ENCODE assay signal across 23 mouse cellular contexts in genomic region chr12:32689361-32689760, GRCm38 (mm10).
DNase-seq lines count a peak whose midpoint lies in the region; ATAC-seq and TF ChIP-seq lines count a peak whose summit lies in the region.
"Had no signal": no experiment of that assay in that cellular context is flagged by ENCODE, and none has a peak within 500 bp of the region (broad histone marks: within the 10 kb centered on the region; RNA-seq: fewer than 3 reads in every experiment).

No protein-coding gene starts in this region.

- no peaks in the 10 kb centered on the region for H3K9me3 ChIP-seq in liver, postnatal 0 days (ENCODE audit: low read length)
- H3K9me3 ChIP-seq: embryonic facial prominence, embryonic 15.5 days; heart, embryonic 13.5 days; intestine, embryonic 15.5 days; liver, embryonic 15.5 days; midbrain, embryonic 12.5 days; neural tube, embryonic 13.5 days had no signal

- H3K79me2 ChIP-seq in liver, adult 2 months (ENCODE audit: control insufficient read depth, insufficient read depth, low read length), result no peaks in the 10 kb centered on the region

- ATAC-seq in liver, postnatal 0 days, result no peak
- ATAC-seq: CD4-positive, CD25-positive, alpha-beta regulatory T cell, adult 4 months; intestine, embryonic 15.5 days; Patski had no signal

- H3K9ac ChIP-seq in liver, adult 2 months (ENCODE audit: low read depth, low read length), result no peak overlapping the region
- H3K9ac ChIP-seq in liver, postnatal 0 days (replicated peaks), result no peak overlapping the region
- H3K9ac ChIP-seq: embryonic facial prominence, embryonic 15.5 days; heart, embryonic 13.5 days; hindbrain, embryonic 14.5 days; intestine, embryonic 15.5 days; liver, embryonic 15.5 days; midbrain, embryonic 12.5 days; neural tube, embryonic 13.5 days had no signal

- peak overlapping the region; percentile 46; the same call in 1 of the 2 replicates for H3K27ac ChIP-seq in liver, adult 2 months (replicated peaks; ENCODE audit: insufficient read depth, low read depth, low read length)
- no peak overlapping the region for H3K27ac ChIP-seq in liver, postnatal 0 days (ENCODE audit: low read depth)
- H3K27ac ChIP-seq: embryonic facial prominence, embryonic 15.5 days; gastrocnemius, adult 2 months; heart, embryonic 13.5 days; hindbrain, embryonic 14.5 days; intestine, embryonic 15.5 days; liver, embryonic 15.5 days; midbrain, embryonic 12.5 days; neural tube, embryonic 13.5 days had no signal

- no peak for TF ChIP-seq POLR2A in liver, adult 2 months (IDR thresholded peaks at IDR 0.05; ENCODE audit: extremely low read depth, insufficient read depth, low read length)

- H3K4me3 ChIP-seq in liver, adult 2 months (ENCODE audit: insufficient read depth, low read depth, low read length), result no peak overlapping the region
- no peak overlapping the region for H3K4me3 ChIP-seq in liver, postnatal 0 days (ENCODE audit: low read depth, low read length)
- H3K4me3 ChIP-seq: embryonic facial prominence, embryonic 15.5 days; gastrocnemius, adult 2 months; heart, embryonic 13.5 days; intestine, embryonic 15.5 days; liver, embryonic 15.5 days; midbrain, embryonic 12.5 days; neural tube, embryonic 13.5 days had no signal

- no peak for TF ChIP-seq CTCF in liver, adult 2 months (IDR thresholded peaks at IDR 0.05; ENCODE audit: low read depth, low read length)
- TF ChIP-seq CTCF in liver, postnatal 0 days (IDR thresholded peaks at IDR 0.05; ENCODE audit: low read depth), result no peak

- no peaks in the 10 kb centered on the region for H3K27me3 ChIP-seq in liver, adult 2 months (ENCODE audit: control insufficient read depth, insufficient read depth, low read length)
- no peaks in the 10 kb centered on the region for H3K27me3 ChIP-seq in liver, postnatal 0 days (ENCODE audit: insufficient read depth, low read length)
- H3K27me3 ChIP-seq: embryonic facial prominence, embryonic 15.5 days; heart, embryonic 13.5 days; intestine, embryonic 15.5 days; liver, embryonic 15.5 days; midbrain, embryonic 12.5 days; neural tube, embryonic 13.5 days; Patski had no signal

- peak; percentile 75 for DNase-seq in adrenal gland, adult 2 months
- no peak for DNase-seq in adrenal gland, postnatal 4 days (ENCODE audit: low spot score in 2 of 2)
- peak; percentile 24 for DNase-seq in liver, adult 2 months (ENCODE audit: extremely low read depth, low read depth, low spot score)
- DNase-seq in liver, postnatal 0 days, result no peak
- DNase-seq in adrenal gland, postnatal 14 days, result peak; percentile 61
- peak; percentile 63 to 72 for DNase-seq in kidney, postnatal 25 days
- no peak for DNase-seq in spleen, adult 12 weeks (ENCODE audit: low spot score)
- DNase-seq: cerebellum, adult 11-12 months; cerebellum, postnatal 36 days; gastrocnemius, adult 2 months; heart, adult 18-20 months; heart, postnatal 36 days; right cerebral cortex, adult 18-20 months; thymus, postnatal 25 days had no signal

- H3K4me2 ChIP-seq in liver, postnatal 0 days (ENCODE audit: low read depth, low read length), result no peak overlapping the region
- H3K4me2 ChIP-seq: embryonic facial prominence, embryonic 15.5 days; heart, embryonic 13.5 days; hindbrain, embryonic 14.5 days; intestine, embryonic 15.5 days; liver, embryonic 15.5 days; midbrain, embryonic 12.5 days; neural tube, embryonic 13.5 days had no signal

- WGBS in liver, adult 2 months, result 34% methylated on average over 4 of the region's 4 CpGs
- WGBS in liver, postnatal 0 days (ENCODE audit: insufficient replicate concordance), result 80% methylated on average over 4 of the region's 4 CpGs

- H3K36me3 ChIP-seq in liver, adult 2 months (ENCODE audit: control insufficient read depth, insufficient read depth, low read length), result no peaks in the 10 kb centered on the region
- no peaks in the 10 kb centered on the region for H3K36me3 ChIP-seq in liver, postnatal 0 days (replicated peaks; ENCODE audit: insufficient read depth, low read length)
- H3K36me3 ChIP-seq: embryonic facial prominence, embryonic 15.5 days; heart, embryonic 13.5 days; intestine, embryonic 15.5 days; liver, embryonic 15.5 days; midbrain, embryonic 12.5 days; neural tube, embryonic 13.5 days had no signal

- no peak for TF ChIP-seq EP300 in liver, postnatal 0 days (IDR thresholded peaks at IDR 0.05; ENCODE audit: low read depth)

- peaks cover 24% of the 10 kb centered on the region for H3K4me1 ChIP-seq in liver, adult 2 months (ENCODE audit: control insufficient read depth, insufficient read depth, low read length)
- H3K4me1 ChIP-seq in liver, postnatal 0 days (ENCODE audit: insufficient read depth), result peaks cover 4% of the 10 kb centered on the region; the same call in 1 of the 2 replicates
- H3K4me1 ChIP-seq: intestine, embryonic 15.5 days; liver, embryonic 15.5 days; midbrain, embryonic 12.5 days had no signal

Comparison
In these comparisons a context has a peak if more than half of its experiments do, and no peak if none do; other contexts are left out.
1. DNase-seq: peak in adrenal gland, adult 2 months (single experiment), liver, adult 2 months (single experiment), adrenal gland, postnatal 14 days (single experiment) and kidney, postnatal 25 days (2 of 2); none in adrenal gland, postnatal 4 days (0 of 2), liver, postnatal 0 days (single experiment) and spleen, adult 12 weeks (single experiment).